Mouse (Mus musculus) right cerebral cortex, postnatal 36 days (tissue): ENCODE measurements at regions not wholly inside any gene's neighbourhood (a gene's known extent, or its start where the extent isn't known, plus 50 kb on each side); places are given as distances from the start of the nearest gene placed in this dataset.
A peak's percentile ranks its signal among the peaks of the same experiment; 100 is the strongest.

Experiments used
- DNase-seq, 2 experiments: peaks; one replicate each; pipeline ENCODE4 v3.0.0; 2022; ENCODE audit warnings: low spot score in 2 of 2, mixed read lengths in 1 of 2

DNA sequence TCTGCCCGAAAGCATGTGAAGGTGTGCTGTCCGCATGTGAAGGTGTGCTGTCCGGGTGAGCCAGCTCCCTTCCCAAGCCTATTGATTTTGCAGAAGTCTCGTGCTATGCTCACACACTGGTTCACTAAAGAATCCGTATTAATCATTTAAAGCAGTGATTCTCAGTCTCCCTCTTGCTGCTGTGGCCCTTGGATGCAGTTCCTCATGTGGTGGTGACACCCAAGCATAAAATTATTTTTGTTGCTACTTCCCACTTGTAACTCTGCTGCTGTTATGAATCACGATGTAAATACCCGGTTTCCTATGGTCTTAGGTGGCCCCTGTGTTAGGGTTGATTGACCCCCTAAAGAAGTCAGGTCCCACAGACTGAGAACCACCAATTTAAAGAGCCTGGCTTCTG lies 55.7 kb upstream of the Emb start:
- no peak for DNase-seq

DNA sequence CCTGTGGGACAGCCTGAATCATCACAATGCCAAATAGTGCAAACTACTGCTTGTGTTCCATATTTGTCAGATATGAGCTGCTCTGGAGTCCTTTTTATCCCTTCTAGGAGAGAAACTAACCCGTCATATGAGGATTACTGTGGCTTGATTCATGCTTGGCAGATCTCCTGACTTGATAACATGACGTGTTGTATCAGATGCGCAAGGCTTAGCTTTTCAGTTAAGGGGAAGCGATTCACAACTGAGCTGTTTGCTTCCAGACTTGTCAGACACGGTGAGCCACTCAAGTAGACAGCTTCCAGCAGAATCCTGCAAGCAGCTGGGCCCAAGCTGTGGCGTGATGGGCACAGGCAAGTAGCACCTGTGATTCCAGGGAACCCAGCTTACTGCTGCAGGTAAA lies 64.5 kb upstream of the Emb start:
- peak in 1 of 2 experiments; percentile 2 for DNase-seq

DNA sequence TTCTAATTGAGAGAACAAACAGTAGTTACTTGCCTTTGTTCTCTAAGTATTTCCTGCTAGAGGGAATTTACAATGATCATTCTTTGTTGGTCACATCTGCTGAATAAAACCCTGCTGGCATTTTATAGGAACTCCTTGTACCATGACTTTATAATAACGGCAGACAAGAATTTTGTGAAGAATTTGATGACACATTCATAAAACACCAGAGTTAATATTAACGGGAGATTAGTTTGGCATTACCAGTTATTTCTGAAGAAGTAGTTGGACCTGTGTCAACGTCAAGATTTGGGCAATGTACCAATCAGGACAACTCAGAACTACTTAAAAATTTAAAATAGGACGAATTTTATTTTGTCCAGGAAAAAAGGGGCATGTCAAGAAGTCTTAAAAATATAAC lies 65.1 kb upstream of the Emb start:
- DNase-seq: no peak

DNA sequence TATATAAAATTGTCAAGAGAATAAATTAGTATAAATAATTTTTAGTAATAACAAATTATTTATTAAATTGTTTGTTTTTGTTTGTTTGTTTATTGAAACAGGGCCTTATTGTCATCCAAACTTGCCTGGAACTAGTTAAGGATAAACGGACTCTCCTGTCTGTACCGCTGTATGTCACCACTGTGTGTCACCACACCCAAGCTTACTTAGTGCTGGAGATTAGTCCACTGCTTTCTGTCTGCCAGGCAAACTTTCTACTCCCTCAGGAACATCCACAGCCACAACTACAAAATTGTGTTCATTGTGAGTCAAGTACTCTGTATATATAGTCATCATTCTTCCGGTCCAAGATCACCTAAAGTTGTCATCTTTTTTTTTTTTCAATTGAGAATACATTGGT lies 74.0 kb upstream of the Emb start:
- DNase-seq: no peak

DNA sequence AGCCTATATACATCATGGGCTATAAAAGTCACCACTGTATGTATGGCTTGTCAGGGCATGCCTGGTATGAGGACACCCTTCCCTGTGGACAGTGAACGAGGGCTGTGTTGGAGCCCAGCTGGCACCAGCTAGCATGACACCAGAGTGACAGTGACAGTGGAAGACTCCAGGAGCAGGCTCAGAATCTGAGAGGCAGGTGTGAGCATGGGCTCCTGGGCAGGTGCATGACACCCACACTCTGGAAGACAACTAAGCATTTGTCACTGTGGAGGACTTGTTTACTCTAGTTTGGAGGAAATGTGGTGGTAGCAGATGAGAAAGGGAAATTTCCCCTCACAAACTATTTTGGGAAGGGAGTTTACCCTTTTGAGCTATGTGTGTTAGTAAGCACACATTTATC lies 76.2 kb upstream of the Emb start:
- DNase-seq: no peak

DNA sequence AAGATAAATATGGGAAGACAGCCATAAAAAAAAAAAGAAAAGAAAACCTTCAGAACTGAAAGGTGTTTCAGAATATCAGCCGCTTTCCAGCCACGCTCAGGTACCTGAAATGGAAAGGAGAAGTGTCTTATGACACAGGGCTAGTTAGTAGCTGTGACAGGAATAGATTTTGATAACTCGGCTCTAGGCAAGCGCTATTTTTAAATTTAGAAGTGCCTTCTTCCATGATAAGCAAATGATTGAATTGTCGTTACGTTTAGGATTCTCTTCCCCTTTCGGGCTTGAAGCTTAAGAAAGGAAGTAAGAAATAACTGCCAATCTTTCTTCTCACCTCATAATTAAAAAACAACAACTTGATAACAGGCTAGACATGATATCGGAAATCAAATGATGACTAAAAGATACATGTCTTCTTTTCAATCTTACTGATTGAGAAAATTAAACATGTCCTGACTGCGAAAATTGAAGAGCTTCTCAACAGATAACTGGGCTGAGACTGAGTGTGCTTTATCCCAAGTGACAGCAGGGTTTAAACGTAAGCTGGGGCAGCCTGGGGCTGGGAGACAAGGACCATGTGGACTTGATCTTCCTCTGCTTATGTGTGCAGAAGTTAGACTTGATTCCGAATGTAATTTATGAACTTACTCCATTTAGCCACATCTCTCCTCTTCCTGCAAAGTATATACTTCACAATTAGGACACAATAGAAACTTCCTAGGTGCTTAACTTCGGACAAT lies 80.4 kb upstream of the Emb start:
- no peak for DNase-seq

DNA sequence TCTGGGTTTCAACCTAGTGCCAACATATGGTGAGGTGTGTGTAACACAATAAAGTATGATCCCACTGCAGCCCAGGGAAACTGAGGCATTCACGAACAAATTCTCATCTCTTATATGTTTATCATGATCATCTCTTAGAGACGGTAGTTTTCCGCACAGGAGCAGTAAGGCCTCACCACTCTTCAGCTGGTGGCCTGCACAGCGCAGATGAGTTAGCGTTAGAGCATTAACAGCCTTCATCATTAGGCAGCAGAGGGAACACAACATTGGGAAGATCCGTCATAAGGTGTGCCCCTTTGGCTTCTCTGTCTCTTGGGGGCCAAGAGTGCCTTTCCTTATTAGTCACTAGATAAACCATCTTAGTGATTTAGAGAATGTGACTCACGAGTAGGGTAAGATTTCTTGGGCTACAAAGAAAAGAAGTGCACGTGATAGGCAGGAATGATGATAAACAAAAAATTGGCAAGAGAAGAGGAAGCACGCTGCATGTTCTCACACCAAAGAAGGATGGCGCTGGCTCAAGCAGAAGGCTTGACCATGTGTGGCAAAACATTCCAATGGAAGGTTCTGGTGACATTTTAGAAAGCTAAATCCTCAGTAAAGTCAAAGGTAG lies 81.1 kb upstream of the Emb start:
- no peak for DNase-seq

DNA sequence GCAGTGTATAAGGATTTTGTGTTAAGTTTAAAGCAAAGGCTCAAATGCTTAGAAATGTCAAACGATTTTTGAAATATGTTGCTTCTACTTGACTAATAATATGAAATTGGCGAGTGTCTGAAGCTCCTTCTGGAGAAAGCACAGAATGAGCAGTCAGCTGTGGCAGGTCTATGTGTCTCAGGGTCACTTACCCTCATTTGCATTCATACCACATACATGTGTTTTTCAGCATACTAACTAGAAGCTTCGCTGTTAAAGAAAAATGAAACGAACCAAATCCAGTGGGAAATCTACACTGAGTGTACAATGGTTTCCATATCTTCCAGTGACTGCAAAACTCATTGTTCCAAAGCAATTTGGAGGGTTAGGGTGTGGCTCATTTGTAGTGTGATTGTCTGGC lies 88.7 kb upstream of the Emb start:
- DNase-seq: no peak

DNA sequence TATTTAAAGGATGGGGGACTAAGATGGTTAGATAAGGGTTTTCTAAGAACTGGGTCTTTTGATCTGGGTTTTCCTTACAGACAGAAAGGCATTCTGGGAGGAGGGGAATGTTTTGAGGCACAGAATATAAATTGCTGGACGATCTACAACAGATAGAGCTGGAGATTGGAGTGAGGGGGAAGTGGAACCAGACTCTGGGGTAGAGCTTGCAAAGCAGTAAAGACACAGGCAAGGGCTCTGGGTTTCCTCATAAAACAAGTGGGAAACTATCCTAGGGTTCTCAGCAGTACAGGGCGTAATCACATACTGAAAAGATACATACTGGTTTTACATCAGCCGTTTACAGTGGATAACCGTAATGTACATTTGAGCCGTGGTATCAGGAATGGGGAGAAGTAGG lies 89.5 kb upstream of the Parp8 start:
- no peak for DNase-seq

DNA sequence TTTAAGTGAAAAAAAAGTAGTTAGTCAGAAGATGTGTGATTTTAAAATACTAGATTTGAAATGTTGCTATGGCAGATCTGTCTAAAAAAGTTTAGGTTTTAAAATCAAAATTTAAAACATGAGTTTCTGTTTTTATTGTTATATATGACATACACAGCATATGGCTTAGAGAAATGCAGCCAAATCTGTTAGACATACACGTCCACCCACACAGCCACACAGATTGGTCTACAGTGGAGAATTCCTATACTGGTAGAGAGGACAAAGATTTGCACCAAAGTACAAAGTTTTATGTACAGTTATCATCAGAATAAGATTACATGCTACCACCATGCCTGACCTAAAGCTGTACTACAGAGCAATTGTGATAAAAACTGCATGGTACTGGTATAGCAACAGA lies 87.1 kb upstream of the Parp8 start:
- peak; percentile 3 to 8 for DNase-seq

DNA sequence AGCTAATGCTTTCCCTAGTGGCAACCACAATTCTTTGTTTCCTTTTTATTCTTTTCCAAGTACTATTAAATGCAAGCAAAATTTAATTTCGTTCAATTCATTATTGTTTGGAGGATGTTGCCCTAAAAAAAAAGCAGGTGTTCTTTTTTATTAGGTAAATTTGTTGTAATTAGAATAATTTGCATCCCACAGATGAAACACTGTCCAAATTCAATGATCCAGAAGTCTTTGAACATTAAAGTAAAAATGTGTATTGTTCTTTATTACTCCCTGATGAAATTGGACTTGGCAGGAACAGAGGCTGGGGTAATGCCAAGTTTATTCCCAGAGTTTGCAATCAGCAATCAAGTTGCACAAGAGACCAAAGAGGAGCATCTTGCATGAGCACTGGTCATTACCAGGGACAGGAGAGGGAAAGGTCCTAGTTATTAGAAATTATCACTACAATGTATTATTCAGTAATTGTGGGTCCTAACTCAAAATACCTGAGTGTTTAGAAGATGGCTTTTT lies 79.9 kb upstream of the Parp8 start:
- no peak for DNase-seq

DNA sequence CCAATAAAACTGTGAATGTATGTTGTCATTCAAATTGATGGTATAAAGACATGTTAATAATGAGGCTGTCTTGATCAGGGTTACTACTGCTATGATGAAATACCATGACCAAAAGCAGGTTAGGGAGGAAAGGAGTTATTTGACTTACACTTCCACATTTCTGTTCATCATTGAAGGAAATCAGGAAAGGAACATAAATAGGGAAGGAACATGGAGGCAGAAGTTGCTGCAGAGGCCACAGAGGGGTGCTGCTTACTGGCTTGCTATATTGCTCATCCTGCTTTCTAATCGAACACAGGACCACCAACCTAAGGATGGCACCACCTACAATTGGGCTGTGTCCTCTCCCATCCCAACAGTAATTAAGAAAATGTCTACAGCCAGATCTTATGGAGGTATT lies 69.4 kb upstream of the Parp8 start:
- no peak for DNase-seq

DNA sequence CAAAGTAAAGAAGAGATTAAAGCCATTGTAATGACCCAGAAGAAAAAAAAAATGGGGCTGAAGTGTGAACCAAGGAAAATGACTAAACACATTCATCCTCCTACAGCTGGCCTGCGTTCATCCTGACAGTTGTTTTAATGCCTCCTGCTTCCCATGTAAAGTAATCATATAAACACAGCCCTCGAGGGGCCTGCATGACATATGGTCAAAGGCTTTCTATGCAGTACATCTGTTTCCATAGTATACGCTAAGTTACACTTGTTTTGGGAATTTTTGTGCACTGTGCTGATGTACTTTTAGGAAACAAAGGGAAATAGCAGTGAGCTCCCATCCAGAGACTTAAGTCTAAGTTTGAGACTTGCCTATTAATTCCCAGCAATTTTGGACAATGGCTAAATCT lies 63.3 kb upstream of the Parp8 start:
- no peak for DNase-seq

DNA sequence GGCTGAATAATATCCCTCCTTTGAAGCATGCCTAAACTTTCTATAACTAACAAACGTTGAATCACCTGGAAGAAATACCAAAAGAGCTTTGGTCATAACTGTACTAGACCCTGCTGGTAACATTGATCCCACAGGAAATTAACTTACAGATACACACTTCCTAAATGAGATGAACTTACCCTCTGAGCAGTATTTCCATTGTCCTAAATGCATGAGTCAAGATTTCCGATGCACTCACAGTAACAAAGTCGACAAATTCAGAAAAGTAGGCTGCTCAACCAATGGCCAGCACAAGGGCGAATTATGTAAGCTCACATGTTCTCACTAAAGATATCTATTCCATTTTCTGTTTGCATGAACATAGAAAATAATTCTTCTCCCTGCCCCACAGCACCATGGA lies 57.4 kb upstream of the Parp8 start:
- no peak for DNase-seq

DNA sequence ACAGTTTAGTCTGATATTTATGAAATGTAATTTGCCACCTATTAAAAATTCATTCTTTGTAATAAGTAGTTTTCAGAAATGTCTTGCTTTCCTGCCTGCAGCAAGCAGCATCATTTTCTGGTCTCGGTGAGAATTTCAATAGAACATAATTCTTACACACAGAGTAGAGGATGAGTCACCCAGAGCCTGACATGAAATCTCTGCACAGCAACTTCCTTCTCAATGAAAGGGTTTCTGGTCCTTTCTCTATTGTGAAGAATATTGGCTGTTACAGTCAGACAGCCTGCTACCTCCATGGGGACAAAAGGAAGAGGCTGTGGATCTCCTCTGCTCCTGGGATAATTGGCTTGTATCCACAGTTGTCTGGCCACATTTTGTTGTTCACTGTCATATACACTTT lies 54.0 kb upstream of the Parp8 start:
- no peak for DNase-seq
